In the genomic region with DNA sequence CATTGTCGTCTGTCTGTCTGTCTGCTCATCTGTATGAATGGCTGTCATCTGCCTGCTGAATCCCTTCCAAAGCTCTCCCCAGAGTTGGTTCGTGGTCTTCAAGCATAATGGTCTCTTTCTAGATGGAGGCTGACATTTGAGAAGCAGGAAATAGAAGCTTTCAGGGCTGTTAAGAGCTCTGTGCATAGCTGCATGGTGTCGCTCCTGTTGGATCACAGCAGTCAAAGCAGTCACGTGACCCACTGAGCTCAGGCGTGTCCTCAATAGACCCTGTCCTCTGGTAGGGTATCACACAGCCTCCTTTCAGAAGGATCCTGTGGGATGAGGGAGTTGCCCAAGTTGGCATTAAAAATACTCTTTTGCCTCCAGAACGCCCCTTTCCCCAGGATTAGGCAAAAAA, we compare ENCODE assay signal across 8 mouse cellular contexts.
DNase-seq lines count a peak whose midpoint lies in the region; ATAC-seq lines count a peak whose summit lies in the region.
"Had no signal": no experiment of that assay in that cellular context is flagged by ENCODE, and none has a peak within 500 bp of the region (broad histone marks: within the 10 kb centered on the region; RNA-seq: fewer than 3 reads in every experiment).

No protein-coding gene starts in this region.

- DNase-seq in left cerebral cortex, adult 11 months (ENCODE audit: low spot score) = peak; percentile 32
- no peak for DNase-seq in left cerebral cortex, postnatal 4 days
- peak; percentile 67 for DNase-seq in embryonic facial prominence, embryonic 10.5 days (ENCODE audit: low spot score)
- peak; percentile 43 for DNase-seq in midbrain, embryonic 14.5 days
- DNase-seq in urinary bladder, postnatal 36 days (ENCODE audit: low spot score in 2 of 2) = no peak
- no peak for DNase-seq in heart, adult 8-10 months (ENCODE audit: low spot score)
- DNase-seq: cerebellum, postnatal 36 days had no signal

- no peaks in the 10 kb centered on the region for H3K9me3 ChIP-seq in embryonic facial prominence, embryonic 10.5 days
- no peaks in the 10 kb centered on the region for H3K9me3 ChIP-seq in hindbrain, embryonic 15.5 days
- no peaks in the 10 kb centered on the region for H3K9me3 ChIP-seq in midbrain, embryonic 14.5 days (ENCODE audit: control insufficient read depth, low read length)

- intact Hi-C loops in left cerebral cortex, postnatal 4 days (cut with DNase I) = no loop called here

- no peak overlapping the region for H3K9ac ChIP-seq in hindbrain, embryonic 15.5 days
- H3K9ac ChIP-seq in midbrain, embryonic 14.5 days (replicated peaks; ENCODE audit: low read length) = no peak overlapping the region

- no peak overlapping the region for H3K4me3 ChIP-seq in embryonic facial prominence, embryonic 10.5 days
- H3K4me3 ChIP-seq in hindbrain, embryonic 15.5 days = no peak overlapping the region
- H3K4me3 ChIP-seq in midbrain, embryonic 14.5 days (replicated peaks; ENCODE audit: low read depth, low read length) = no peak overlapping the region

- peaks cover 45% of the 10 kb centered on the region for H3K4me1 ChIP-seq in embryonic facial prominence, embryonic 10.5 days
- H3K4me1 ChIP-seq in hindbrain, embryonic 15.5 days (replicated peaks) = peaks cover 35% of the 10 kb centered on the region
- H3K4me1 ChIP-seq in midbrain, embryonic 14.5 days (ENCODE audit: control insufficient read depth, insufficient read depth, low read length) = peaks cover 17% of the 10 kb centered on the region

- 29% methylated on average over 6 of the region's 6 CpGs for WGBS in embryonic facial prominence, embryonic 10.5 days
- WGBS in hindbrain, embryonic 15.5 days = 47% methylated on average over 6 of the region's 6 CpGs
- 40% methylated on average over 6 of the region's 6 CpGs for WGBS in midbrain, embryonic 14.5 days

- peak overlapping the region; percentile 1; the same call in 1 of the 2 replicates for H3K4me2 ChIP-seq in hindbrain, embryonic 15.5 days
- H3K4me2 ChIP-seq in midbrain, embryonic 14.5 days (ENCODE audit: low read length) = no peak overlapping the region

- no peak for ATAC-seq in hindbrain, embryonic 15.5 days (ENCODE audit: low FRiP score, low read depth)
- ATAC-seq in midbrain, embryonic 14.5 days (ENCODE audit: low FRiP score, low TSS enrichment) = no peak

- no peaks in the 10 kb centered on the region for H3K36me3 ChIP-seq in embryonic facial prominence, embryonic 10.5 days (replicated peaks)
- H3K36me3 ChIP-seq in hindbrain, embryonic 15.5 days = no peaks in the 10 kb centered on the region
- no peaks in the 10 kb centered on the region for H3K36me3 ChIP-seq in midbrain, embryonic 14.5 days (ENCODE audit: control insufficient read depth, insufficient read depth, low read length)

- H3K27me3 ChIP-seq in embryonic facial prominence, embryonic 10.5 days (replicated peaks; ENCODE audit: low read depth, poor library complexity, severe bottlenecking) = no peaks in the 10 kb centered on the region
- H3K27me3 ChIP-seq in hindbrain, embryonic 15.5 days = no peaks in the 10 kb centered on the region
- H3K27me3 ChIP-seq in midbrain, embryonic 14.5 days (ENCODE audit: control insufficient read depth, insufficient read depth, low read length) = no peaks in the 10 kb centered on the region

- peak overlapping the region; percentile 61 for H3K27ac ChIP-seq in embryonic facial prominence, embryonic 10.5 days (replicated peaks)
- H3K27ac ChIP-seq in hindbrain, embryonic 15.5 days (replicated peaks) = no peak overlapping the region; the same call in 1 of the 2 replicates
- H3K27ac ChIP-seq in midbrain, embryonic 14.5 days (replicated peaks; ENCODE audit: low read depth, low read length) = peak overlapping the region; percentile 54; the same call in 1 of the 2 replicates

Comparison
In these comparisons a context has a peak if more than half of its experiments do, and no peak if none do; other contexts are left out.
1. DNase-seq: peak in left cerebral cortex, adult 11 months (single experiment), embryonic facial prominence, embryonic 10.5 days (single experiment) and midbrain, embryonic 14.5 days (single experiment); none in left cerebral cortex, postnatal 4 days (single experiment), urinary bladder, postnatal 36 days (0 of 2) and heart, adult 8-10 months (single experiment).